Mouse (Mus musculus) adrenal gland, postnatal 10 days (tissue): ENCODE measurements around the gene Foxn1. TPM values are rescaled to one million over a fixed set of nuclear protein-coding genes. Genes with fewer than 3 reads are reported as not detected.
A peak's percentile ranks its signal among the peaks of the same experiment; 100 is the strongest.

ENCODE experiments used
- DNase-seq: peaks from one replicate; pipeline ENCODE4 v3.0.0; 2021; ENCODE audit warnings: mixed read lengths
- long read RNA-seq, 2 experiments: library from polyadenylated mRNA; stranded (forward); transcript quantifications; one replicate each; pipeline ENCODE4 v2.0.0; 2021
- total RNA-seq, 2 experiments: library from RNA; stranded (reverse); gene quantifications; 2 replicates each; pipeline ENCODE4 v1.2.3; 2021

Gene Foxn1
- under 1 TPM in 1 of 2 experiments, not detected in 1; 0.09 TPM for total RNA-seq
- long read RNA-seq, experiment 1, result 0 reads
- long read RNA-seq, experiment 2, result 0 reads

- no peak for DNase-seq
Measured at GRCm38 (mm10) chr11:78386508-78387043, at the start of gene Foxn1. Gene Foxn1 (minus strand): TSS chr11:78386558.

- DNase-seq, result peak; percentile 80
Measured at GRCm38 (mm10) chr11:78435776-78436349, 49.5 kb upstream of the Foxn1 start.

- no peak for DNase-seq
Measured at GRCm38 (mm10) chr11:78434052-78434451, 47.7 kb upstream of the Foxn1 start.

- DNase-seq, result no peak
Measured at GRCm38 (mm10) chr11:78431176-78431575, 44.8 kb upstream of the Foxn1 start.

GRCm38 (mm10) chr11:78430195-78430878 is 44.0 kb upstream of the Foxn1 start:
- no peak for DNase-seq

- DNase-seq, result no peak
Measured at GRCm38 (mm10) chr11:78428309-78428708, 42.0 kb upstream of the Foxn1 start.

GRCm38 (mm10) chr11:78427655-78428054 is 41.3 kb upstream of the Foxn1 start:
- no peak for DNase-seq

GRCm38 (mm10) chr11:78425572-78425971 is 39.2 kb upstream of the Foxn1 start:
- DNase-seq, result no peak

- DNase-seq, result peak; percentile 68
Measured at GRCm38 (mm10) chr11:78424352-78424751, 38.0 kb upstream of the Foxn1 start.

GRCm38 (mm10) chr11:78422055-78422819 is 35.9 kb upstream of the Foxn1 start, which contains the start of gene Slc13a2:
Gene Slc13a2 (minus strand): TSS chr11:78422217.
- no peak for DNase-seq

- DNase-seq, result no peak
Measured at GRCm38 (mm10) chr11:78421201-78422009, 35.0 kb upstream of the Foxn1 start.

GRCm38 (mm10) chr11:78420263-78420889 is 34.0 kb upstream of the Foxn1 start:
- no peak for DNase-seq

GRCm38 (mm10) chr11:78416854-78417253 is 30.5 kb upstream of the Foxn1 start:
- DNase-seq, result no peak

- DNase-seq, result peak; percentile 48
Measured at GRCm38 (mm10) chr11:78412861-78413260, 26.5 kb upstream of the Foxn1 start.

- no peak for DNase-seq
Measured at GRCm38 (mm10) chr11:78412324-78412850, 26.0 kb upstream of the Foxn1 start.

- DNase-seq, result peak; percentile 82
Measured at GRCm38 (mm10) chr11:78411606-78412323, 25.4 kb upstream of the Foxn1 start.

GRCm38 (mm10) chr11:78408256-78409240 is 22.2 kb upstream of the Foxn1 start:
- DNase-seq, result no peak

GRCm38 (mm10) chr11:78402062-78402461 is 15.7 kb upstream of the Foxn1 start:
- DNase-seq, result no peak

- no peak for DNase-seq
Measured at GRCm38 (mm10) chr11:78401469-78401868, 15.1 kb upstream of the Foxn1 start.
